Mouse (Mus musculus): ENCODE measurements around the gene Camta1. TPM values are rescaled to one million over a fixed set of nuclear protein-coding genes. Genes with fewer than 3 reads are reported as not detected.

The Camta1 gene
- polyA plus RNA-seq, 1 experiment: 155 TPM

GRCm38 (mm10) chr4:151213475-151213874 is 648.2 kb downstream of the Camta1 start:
- no peak overlapping the region for H3K27ac ChIP-seq (ENCODE audit: insufficient read depth, low read length)

DNA sequence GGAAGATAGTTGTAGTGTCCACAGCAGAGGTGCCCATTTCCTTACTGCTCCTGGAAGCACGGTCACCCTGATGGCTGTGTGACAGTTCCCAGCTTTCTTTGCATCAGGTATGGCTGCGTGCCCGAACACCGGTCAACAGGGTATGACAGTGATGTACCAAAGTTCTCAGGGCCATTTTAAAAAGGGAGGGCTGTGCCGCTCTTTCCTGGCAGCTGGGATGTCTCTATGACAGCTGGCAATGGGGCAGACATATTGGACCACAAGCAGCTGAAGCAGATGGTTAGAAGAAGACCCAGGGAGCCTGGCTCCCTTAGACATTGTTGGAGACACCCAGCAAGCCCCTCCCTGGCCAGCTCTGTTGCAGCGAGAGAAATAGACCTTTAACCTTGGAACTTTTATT is 649.7 kb downstream of the Camta1 start:
- Histone ChIP-seq H3K27me3 (ENCODE audit: control insufficient read depth, insufficient read depth, low read length) (no peaks in the 10 kb centered on the region), H3K4me1 (ENCODE audit: control insufficient read depth, insufficient read depth, low read length) (peaks cover 22% of the 10 kb centered on the region), H3K4me3 (replicated peaks; ENCODE audit: insufficient read depth, low read depth, low read length) (no peak overlapping the region), H3K27ac (ENCODE audit: insufficient read depth, low read length) (no peak overlapping the region)
- TF ChIP-seq CTCF (IDR thresholded peaks at IDR 0.05; ENCODE audit: borderline replicate concordance, insufficient read depth, low read depth, low read length) (no peak), POLR2A (IDR thresholded peaks at IDR 0.05; ENCODE audit: borderline replicate concordance, insufficient read depth, low read length) (no peak)
- WGBS: 54% methylated on average over 6 of the region's 6 CpGs
- peak in 1 of 2 experiments; percentile 15 for DNase-seq

More at GRCm38 (mm10) chr4:151213475-151213874, 648.2 kb downstream of the Camta1 start:
- Histone ChIP-seq H3K27me3 (ENCODE audit: control insufficient read depth, insufficient read depth, low read length) (no peaks in the 10 kb centered on the region), H3K4me3 (replicated peaks; ENCODE audit: insufficient read depth, low read depth, low read length) (no peak overlapping the region), H3K4me1 (ENCODE audit: control insufficient read depth, insufficient read depth, low read length) (peaks cover 22% of the 10 kb centered on the region)
- WGBS: 66% methylated on average over 11 of the region's 11 CpGs
- no peak for TF ChIP-seq POLR2A (IDR thresholded peaks at IDR 0.05; ENCODE audit: borderline replicate concordance, insufficient read depth, low read length)
- TF ChIP-seq CTCF (IDR thresholded peaks at IDR 0.05; ENCODE audit: borderline replicate concordance, insufficient read depth, low read depth, low read length): no peak
- DNase-seq: no peak

DNA sequence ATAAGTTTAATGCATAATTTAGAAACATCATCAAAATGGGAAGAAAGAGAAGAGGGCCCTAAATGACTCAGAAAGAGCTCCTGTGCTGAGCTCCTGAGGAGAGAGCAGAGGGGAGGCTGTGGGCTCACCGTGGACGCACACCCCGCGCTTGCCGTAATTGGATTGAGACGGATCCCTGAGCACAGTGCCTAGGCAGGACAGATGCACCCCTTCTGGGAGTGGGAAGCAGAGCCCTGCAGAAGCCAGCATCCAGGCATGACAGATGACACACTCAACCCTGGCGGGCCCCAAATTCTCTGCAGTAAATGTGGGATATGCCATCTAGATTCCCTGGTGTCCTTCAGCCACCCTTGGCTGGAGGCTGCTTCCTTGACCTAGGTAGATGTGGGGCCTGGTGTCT is 654.1 kb downstream of the Camta1 start:
- WGBS: 80% methylated on average over 7 of the region's 7 CpGs
- Histone ChIP-seq H3K4me3 (replicated peaks; ENCODE audit: insufficient read depth, low read depth, low read length) (no peak overlapping the region), H3K27me3 (ENCODE audit: control insufficient read depth, insufficient read depth, low read length) (no peaks in the 10 kb centered on the region), H3K27ac (ENCODE audit: insufficient read depth, low read length) (no peak overlapping the region), H3K4me1 (ENCODE audit: control insufficient read depth, insufficient read depth, low read length) (peaks cover 22% of the 10 kb centered on the region)
- no peak for TF ChIP-seq CTCF (IDR thresholded peaks at IDR 0.05; ENCODE audit: borderline replicate concordance, insufficient read depth, low read depth, low read length)
- no peak for TF ChIP-seq POLR2A (IDR thresholded peaks at IDR 0.05; ENCODE audit: borderline replicate concordance, insufficient read depth, low read length)
- no peak for DNase-seq

DNA sequence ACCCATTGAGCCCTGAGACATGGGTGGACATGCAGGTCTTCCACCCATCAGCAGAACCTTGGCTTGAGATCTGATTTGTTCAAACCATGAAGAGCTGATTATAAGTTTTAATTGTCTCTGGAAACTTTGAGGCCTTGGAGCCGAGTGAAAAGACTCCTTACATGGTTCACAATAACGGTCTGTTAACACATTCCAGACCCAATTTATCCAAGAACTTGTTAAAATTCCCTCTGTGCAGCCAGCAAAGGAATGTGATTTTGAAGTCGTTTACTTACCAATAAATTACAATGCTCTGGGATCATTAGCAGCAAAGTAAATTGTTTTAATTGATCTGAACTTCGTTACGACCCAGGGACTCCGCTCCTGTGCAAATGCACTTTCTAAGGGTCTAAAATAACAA is 658.8 kb downstream of the Camta1 start:
- DNase-seq: no peak
- H3K4me1 ChIP-seq (ENCODE audit: control insufficient read depth, insufficient read depth, low read length): no peaks in the 10 kb centered on the region; the same call in 1 of the 2 replicates
- H3K27ac ChIP-seq (ENCODE audit: insufficient read depth, low read length): no peak overlapping the region
- no peak overlapping the region for H3K4me3 ChIP-seq (replicated peaks; ENCODE audit: insufficient read depth, low read depth, low read length)
- TF ChIP-seq CTCF (IDR thresholded peaks at IDR 0.05; ENCODE audit: borderline replicate concordance, insufficient read depth, low read depth, low read length): no peak
- no peak for TF ChIP-seq POLR2A (IDR thresholded peaks at IDR 0.05; ENCODE audit: borderline replicate concordance, insufficient read depth, low read length)
- no peaks in the 10 kb centered on the region for H3K27me3 ChIP-seq (ENCODE audit: control insufficient read depth, insufficient read depth, low read length)
- WGBS: 90% methylated on average over 6 of the region's 6 CpGs

- no peak for DNase-seq
- WGBS: 47% methylated on average over 9 of the region's 9 CpGs
- H3K27ac ChIP-seq (ENCODE audit: insufficient read depth, low read length): no peak overlapping the region
- no peak overlapping the region for H3K4me3 ChIP-seq (replicated peaks; ENCODE audit: insufficient read depth, low read depth, low read length)
- no peaks in the 10 kb centered on the region; the same call in 1 of the 2 replicates for H3K4me1 ChIP-seq (ENCODE audit: control insufficient read depth, insufficient read depth, low read length)
- no peak for TF ChIP-seq POLR2A (IDR thresholded peaks at IDR 0.05; ENCODE audit: borderline replicate concordance, insufficient read depth, low read length)
- H3K27me3 ChIP-seq (ENCODE audit: control insufficient read depth, insufficient read depth, low read length): no peaks in the 10 kb centered on the region
Observed at GRCm38 (mm10) chr4:151200316-151200715, 661.4 kb downstream of the Camta1 start.

DNA sequence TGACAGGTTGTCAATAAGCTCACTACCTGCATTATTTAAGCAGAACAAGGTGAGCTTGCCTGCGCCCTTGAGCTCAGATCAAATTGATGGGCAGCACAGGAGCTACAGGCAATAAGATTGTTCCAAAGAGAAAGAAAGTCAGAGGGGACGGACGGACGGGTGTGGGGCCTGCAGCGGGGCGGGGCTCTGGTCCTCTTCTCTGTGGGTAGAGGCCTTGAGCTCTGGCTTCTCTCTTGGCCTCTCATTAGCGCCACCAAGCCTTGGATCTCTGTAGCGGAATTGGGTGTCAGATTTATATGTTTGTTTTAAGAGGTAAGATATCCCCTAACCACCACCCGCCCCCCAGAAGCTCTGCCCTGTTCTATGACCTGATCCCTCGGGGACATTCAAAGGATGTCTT is 666.5 kb downstream of the Camta1 start:
- Histone ChIP-seq H3K4me1 (ENCODE audit: control insufficient read depth, insufficient read depth, low read length) (peaks cover 5% of the 10 kb centered on the region; the same call in 1 of the 2 replicates), H3K27ac (ENCODE audit: insufficient read depth, low read length) (no peak overlapping the region), H3K4me3 (replicated peaks; ENCODE audit: insufficient read depth, low read depth, low read length) (no peak overlapping the region), H3K27me3 (ENCODE audit: control insufficient read depth, insufficient read depth, low read length) (no peaks in the 10 kb centered on the region)
- DNase-seq: no peak
- 82% methylated on average over 10 of the region's 10 CpGs for WGBS
- TF ChIP-seq POLR2A (IDR thresholded peaks at IDR 0.05; ENCODE audit: borderline replicate concordance, insufficient read depth, low read length) (no peak), CTCF (IDR thresholded peaks at IDR 0.05; ENCODE audit: borderline replicate concordance, insufficient read depth, low read depth, low read length) (no peak)

- H3K27ac ChIP-seq (ENCODE audit: insufficient read depth, low read length): no peak overlapping the region
- H3K4me3 ChIP-seq (replicated peaks; ENCODE audit: insufficient read depth, low read depth, low read length): no peak overlapping the region
- DNase-seq: peak; percentile 35 to 63
- TF ChIP-seq POLR2A (IDR thresholded peaks at IDR 0.05; ENCODE audit: borderline replicate concordance, insufficient read depth, low read length) (no peak), CTCF (IDR thresholded peaks at IDR 0.05; ENCODE audit: borderline replicate concordance, insufficient read depth, low read depth, low read length) (no peak)
- 9% methylated on average over 4 of the region's 4 CpGs for WGBS
- no peaks in the 10 kb centered on the region for H3K27me3 ChIP-seq (ENCODE audit: control insufficient read depth, insufficient read depth, low read length)
- H3K4me1 ChIP-seq (ENCODE audit: control insufficient read depth, insufficient read depth, low read length): peaks cover 5% of the 10 kb centered on the region; the same call in 1 of the 2 replicates
Observed at GRCm38 (mm10) chr4:151194715-151195097, 667.0 kb downstream of the Camta1 start.

GRCm38 (mm10) chr4:151194030-151194714 is 667.5 kb downstream of the Camta1 start:
- Histone ChIP-seq H3K27ac (ENCODE audit: insufficient read depth, low read length) (no peak overlapping the region), H3K27me3 (ENCODE audit: control insufficient read depth, insufficient read depth, low read length) (no peaks in the 10 kb centered on the region), H3K4me1 (ENCODE audit: control insufficient read depth, insufficient read depth, low read length) (peaks cover 5% of the 10 kb centered on the region; the same call in 1 of the 2 replicates), H3K4me3 (replicated peaks; ENCODE audit: insufficient read depth, low read depth, low read length) (no peak overlapping the region)
- TF ChIP-seq CTCF (IDR thresholded peaks at IDR 0.05; ENCODE audit: borderline replicate concordance, insufficient read depth, low read depth, low read length) (no peak), POLR2A (IDR thresholded peaks at IDR 0.05; ENCODE audit: borderline replicate concordance, insufficient read depth, low read length) (no peak)
- no peak for DNase-seq
- WGBS: 58% methylated on average over 11 of the region's 11 CpGs
